Mouse (Mus musculus): Measurements from ENCODE around the gene Pigs. TPM values are rescaled to one million over a fixed set of nuclear protein-coding genes. Genes with fewer than 3 reads are reported as not detected.

Gene Pigs
- polyA plus RNA-seq, 1 experiment, result 70.8 TPM

- no peak overlapping the region for H3K4me3 ChIP-seq (ENCODE audit: low read depth, low read length)
- no peaks in the 10 kb centered on the region for H3K36me3 ChIP-seq (ENCODE audit: control insufficient read depth, insufficient read depth, low read length)
- peaks cover 5% of the 10 kb centered on the region; the same call in 1 of the 2 replicates for H3K4me1 ChIP-seq (ENCODE audit: control insufficient read depth, insufficient read depth, insufficient read length, low read length)
- no peak overlapping the region for H3K27ac ChIP-seq (ENCODE audit: insufficient read depth, low read depth, low read length)
- WGBS, result 80% methylated on average over 6 of the region's 6 CpGs
- H3K27me3 ChIP-seq (ENCODE audit: control insufficient read depth, insufficient read depth, low read length), result no peaks in the 10 kb centered on the region
- TF ChIP-seq CTCF (IDR thresholded peaks at IDR 0.05; ENCODE audit: extremely low read depth, insufficient read length, insufficient replicate concordance, low read depth, low read length), result no peak
- TF ChIP-seq POLR2A (IDR thresholded peaks at IDR 0.05; ENCODE audit: low read depth, low read length), result no peak
Measured at GRCm38 (mm10) chr11:78354905-78355304, 26.7 kb downstream of the Pigs start.

GRCm38 (mm10) chr11:78355471-78356238, 27.4 kb downstream of the Pigs start:
- no peaks in the 10 kb centered on the region for H3K36me3 ChIP-seq (ENCODE audit: control insufficient read depth, insufficient read depth, low read length)
- TF ChIP-seq POLR2A (IDR thresholded peaks at IDR 0.05; ENCODE audit: low read depth, low read length) (no peak), CTCF (IDR thresholded peaks at IDR 0.05; ENCODE audit: extremely low read depth, insufficient read length, insufficient replicate concordance, low read depth, low read length) (peak; percentile 93; the same call in 1 of the 2 replicates)
- H3K4me1 ChIP-seq (ENCODE audit: control insufficient read depth, insufficient read depth, insufficient read length, low read length), result peaks cover 6% of the 10 kb centered on the region; the same call in 1 of the 2 replicates
- H3K27me3 ChIP-seq (ENCODE audit: control insufficient read depth, insufficient read depth, low read length), result no peaks in the 10 kb centered on the region
- H3K4me3 ChIP-seq (ENCODE audit: low read depth, low read length), result no peak overlapping the region
- 33% methylated on average over 4 of the region's 4 CpGs for WGBS
- H3K27ac ChIP-seq (ENCODE audit: insufficient read depth, low read depth, low read length), result no peak overlapping the region

GRCm38 (mm10) chr11:78358330-78359007, 30.3 kb downstream of the Pigs start:
- Histone ChIP-seq H3K27ac (ENCODE audit: insufficient read depth, low read depth, low read length) (no peak overlapping the region), H3K4me3 (ENCODE audit: low read depth, low read length) (no peak overlapping the region), H3K4me1 (ENCODE audit: control insufficient read depth, insufficient read depth, insufficient read length, low read length) (peaks cover 16% of the 10 kb centered on the region), H3K27me3 (ENCODE audit: control insufficient read depth, insufficient read depth, low read length) (no peaks in the 10 kb centered on the region), H3K36me3 (ENCODE audit: control insufficient read depth, insufficient read depth, low read length) (no peaks in the 10 kb centered on the region)
- 19% methylated on average over 22 of the region's 22 CpGs for WGBS
- peak; percentile 85; the same call in 1 of the 2 replicates for TF ChIP-seq CTCF (IDR thresholded peaks at IDR 0.05; ENCODE audit: extremely low read depth, insufficient read length, insufficient replicate concordance, low read depth, low read length)
- TF ChIP-seq POLR2A (IDR thresholded peaks at IDR 0.05; ENCODE audit: low read depth, low read length), result no peak

GRCm38 (mm10) chr11:78360125-78360788, 32.0 kb downstream of the Pigs start:
- Histone ChIP-seq H3K27me3 (ENCODE audit: control insufficient read depth, insufficient read depth, low read length) (no peaks in the 10 kb centered on the region), H3K36me3 (ENCODE audit: control insufficient read depth, insufficient read depth, low read length) (no peaks in the 10 kb centered on the region), H3K4me3 (ENCODE audit: low read depth, low read length) (peak overlapping the region; percentile 39), H3K4me1 (ENCODE audit: control insufficient read depth, insufficient read depth, insufficient read length, low read length) (peaks cover 32% of the 10 kb centered on the region), H3K27ac (ENCODE audit: insufficient read depth, low read depth, low read length) (no peak overlapping the region)
- 10% methylated on average over 13 of the region's 13 CpGs for WGBS
- TF ChIP-seq POLR2A (IDR thresholded peaks at IDR 0.05; ENCODE audit: low read depth, low read length) (no peak), CTCF (IDR thresholded peaks at IDR 0.05; ENCODE audit: extremely low read depth, insufficient read length, insufficient replicate concordance, low read depth, low read length) (peak; percentile 88; the same call in 1 of the 2 replicates)

- peaks cover 32% of the 10 kb centered on the region for H3K4me1 ChIP-seq (ENCODE audit: control insufficient read depth, insufficient read depth, insufficient read length, low read length)
- no peaks in the 10 kb centered on the region for H3K27me3 ChIP-seq (ENCODE audit: control insufficient read depth, insufficient read depth, low read length)
- 51% methylated on average over 2 of the region's 2 CpGs for WGBS
- H3K27ac ChIP-seq (ENCODE audit: insufficient read depth, low read depth, low read length), result no peak overlapping the region
- no peaks in the 10 kb centered on the region for H3K36me3 ChIP-seq (ENCODE audit: control insufficient read depth, insufficient read depth, low read length)
- H3K4me3 ChIP-seq (ENCODE audit: low read depth, low read length), result no peak overlapping the region
- no peak for TF ChIP-seq CTCF (IDR thresholded peaks at IDR 0.05; ENCODE audit: extremely low read depth, insufficient read length, insufficient replicate concordance, low read depth, low read length)
- no peak for TF ChIP-seq POLR2A (IDR thresholded peaks at IDR 0.05; ENCODE audit: low read depth, low read length)
Measured at GRCm38 (mm10) chr11:78360789-78361131, 32.5 kb downstream of the Pigs start.

GRCm38 (mm10) chr11:78363309-78364007, 35.2 kb downstream of the Pigs start:
- 31% methylated on average over 13 of the region's 13 CpGs for WGBS
- no peaks in the 10 kb centered on the region for H3K27me3 ChIP-seq (ENCODE audit: control insufficient read depth, insufficient read depth, low read length)
- no peaks in the 10 kb centered on the region for H3K36me3 ChIP-seq (ENCODE audit: control insufficient read depth, insufficient read depth, low read length)
- TF ChIP-seq CTCF (IDR thresholded peaks at IDR 0.05; ENCODE audit: extremely low read depth, insufficient read length, insufficient replicate concordance, low read depth, low read length) (no peak), POLR2A (IDR thresholded peaks at IDR 0.05; ENCODE audit: low read depth, low read length) (no peak)
- no peak overlapping the region for H3K4me3 ChIP-seq (ENCODE audit: low read depth, low read length)
- H3K27ac ChIP-seq (ENCODE audit: insufficient read depth, low read depth, low read length), result peak overlapping the region; percentile 61
- H3K4me1 ChIP-seq (ENCODE audit: control insufficient read depth, insufficient read depth, insufficient read length, low read length), result peaks cover 40% of the 10 kb centered on the region
